In the genomic region with DNA sequence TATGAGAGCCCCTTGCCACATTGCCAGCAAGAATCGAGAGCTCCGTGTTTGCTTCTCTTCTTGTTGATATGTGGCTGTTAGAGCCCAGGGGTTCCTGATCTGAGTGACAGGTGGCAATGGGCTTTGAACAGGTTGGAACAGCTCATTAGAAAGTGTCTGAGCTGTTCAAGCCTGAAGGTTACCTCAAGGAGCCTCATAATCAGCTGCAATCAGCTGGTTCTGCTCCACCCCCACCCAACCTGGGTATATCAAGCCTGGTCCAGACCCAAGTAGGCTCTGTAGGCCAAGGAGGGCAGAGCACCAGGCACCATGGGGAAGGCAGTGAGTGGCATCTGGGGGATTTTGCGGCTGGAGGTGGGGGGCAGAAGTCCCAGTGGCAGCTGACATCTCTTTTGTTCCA, we compare ENCODE assay signal across 9 mouse cellular contexts.
"Had no signal": no experiment of that assay in that cellular context is flagged by ENCODE, and none has a peak within 500 bp of the region (broad histone marks: within the 10 kb centered on the region; RNA-seq: fewer than 3 reads in every experiment).

Gene Atp4a, plus strand, starts transcription at position 268 of the 400 bp plus-strand sequence.

- H3K4me2 ChIP-seq: hindbrain, embryonic 14.5 days; intestine, embryonic 15.5 days; limb, embryonic 15.5 days; liver, embryonic 13.5 days; midbrain, embryonic 11.5 days; midbrain, embryonic 15.5 days; neural tube, embryonic 12.5 days had no signal

- H3K9me3 ChIP-seq: intestine, embryonic 15.5 days; limb, embryonic 15.5 days; liver, embryonic 13.5 days; midbrain, embryonic 15.5 days; neural tube, embryonic 12.5 days had no signal

- H3K27ac ChIP-seq: hindbrain, embryonic 14.5 days; intestine, embryonic 15.5 days; limb, embryonic 15.5 days; liver, embryonic 13.5 days; midbrain, embryonic 15.5 days; neural tube, embryonic 12.5 days had no signal

- H3K4me1 ChIP-seq: neural tube, embryonic 12.5 days had no signal

- DNase-seq: liver, embryonic 13.5 days; lung, adult 18-20 months; thymus, postnatal 36 days had no signal

- H3K4me3 ChIP-seq: intestine, embryonic 15.5 days; limb, embryonic 15.5 days; liver, embryonic 13.5 days; midbrain, embryonic 15.5 days; neural tube, embryonic 12.5 days had no signal

- ATAC-seq: intestine, embryonic 15.5 days; midbrain, embryonic 15.5 days had no signal

- H3K27me3 ChIP-seq: intestine, embryonic 15.5 days had no signal

- H3K9ac ChIP-seq: hindbrain, embryonic 14.5 days; intestine, embryonic 15.5 days; limb, embryonic 15.5 days; liver, embryonic 13.5 days; midbrain, embryonic 15.5 days; neural tube, embryonic 12.5 days had no signal

- H3K36me3 ChIP-seq: intestine, embryonic 15.5 days; limb, embryonic 15.5 days; liver, embryonic 13.5 days; midbrain, embryonic 15.5 days; neural tube, embryonic 12.5 days had no signal
